Mouse (Mus musculus) layer of hippocampus, adult 2 months (tissue): ENCODE measurements around the gene Tmem117. TPM values are rescaled to one million over a fixed set of nuclear protein-coding genes. Genes with fewer than 3 reads are reported as not detected.

ENCODE experiments used
- DNase-seq, 2 experiments: peaks; one replicate each; pipeline ENCODE4 v3.0.0; 2022; ENCODE audit warnings: low spot score in 2 of 2
- H3K27ac ChIP-seq: fragments of 200-600 bp; 2 replicates; pipeline ENCODE4 v1.8.1; 2022
- H3K4me3 ChIP-seq: fragments of 200-600 bp; 2 replicates; pipeline ENCODE4 v1.8.1; 2022; ENCODE audit warnings: mild to moderate bottlenecking
- CTCF ChIP-seq: fragments of 200-600 bp; conservative IDR thresholded peaks from 2 replicates; pipeline ENCODE4 v1.8.1; 2022; ENCODE audit warnings: antibody characterized with exemption, mild to moderate bottlenecking, moderate library complexity
- total RNA-seq, 2 experiments: library from RNA; stranded (reverse); gene quantifications; 2 replicates each; pipeline ENCODE4 v1.2.3; 2021

Tmem117 gene
- total RNA-seq, 2 experiments from 2014 or later = 8.9 to 9.1 TPM

- Histone ChIP-seq H3K4me3 (no peak overlapping the region), H3K27ac (no peak overlapping the region)
- TF ChIP-seq CTCF = no peak
- no peak for DNase-seq
These were observed 60.3 kb downstream of the Tmem117 start for GRCm38 (mm10) chr15:94689195-94689883.

- no peak overlapping the region for H3K27ac ChIP-seq
- peak; percentile 67 for TF ChIP-seq CTCF
- H3K4me3 ChIP-seq = no peak overlapping the region
- no peak for DNase-seq
These were observed 60.8 kb downstream of the Tmem117 start for GRCm38 (mm10) chr15:94689884-94690231.

GRCm38 (mm10) chr15:94722759-94723158, 93.7 kb downstream of the Tmem117 start:
- TF ChIP-seq CTCF = peak; percentile 86

GRCm38 (mm10) chr15:94732104-94732503, 103.1 kb downstream of the Tmem117 start:
- Histone ChIP-seq H3K27ac (peak overlapping the region; percentile 71), H3K4me3 (no peak overlapping the region)
- no peak for TF ChIP-seq CTCF
- peak; percentile 16 to 69 for DNase-seq

More at GRCm38 (mm10) chr15:94722759-94723158, 93.7 kb downstream of the Tmem117 start:
- DNase-seq = peak; percentile 72 to 83
- Histone ChIP-seq H3K4me3 (no peak overlapping the region), H3K27ac (no peak overlapping the region)

GRCm38 (mm10) chr15:94769227-94769626, 140.2 kb downstream of the Tmem117 start:
- DNase-seq = peak; percentile 29 to 37
- peak; percentile 83 for TF ChIP-seq CTCF
- no peak overlapping the region for H3K4me3 ChIP-seq
- H3K27ac ChIP-seq = peak overlapping the region; percentile 46; the same call in 1 of the 2 replicates

- Histone ChIP-seq H3K27ac (peak overlapping the region; percentile 79), H3K4me3 (peak overlapping the region; percentile 11; the same call in 1 of the 2 replicates)
- TF ChIP-seq CTCF = no peak
- peak in 1 of 2 experiments; percentile 14 for DNase-seq
These were observed 142.0 kb downstream of the Tmem117 start for GRCm38 (mm10) chr15:94770832-94771578.

GRCm38 (mm10) chr15:94771691-94772090, 142.7 kb downstream of the Tmem117 start:
- TF ChIP-seq CTCF = no peak
- Histone ChIP-seq H3K27ac (peak overlapping the region; percentile 61), H3K4me3 (peak overlapping the region; percentile 11; the same call in 1 of the 2 replicates)
- DNase-seq = no peak

GRCm38 (mm10) chr15:94776119-94777069, 147.4 kb downstream of the Tmem117 start:
- TF ChIP-seq CTCF = no peak
- Histone ChIP-seq H3K27ac (peak overlapping the region; percentile 59; the same call in 1 of the 2 replicates), H3K4me3 (no peak overlapping the region)
- no peak for DNase-seq

- DNase-seq = peak; percentile 18 to 32
- TF ChIP-seq CTCF = no peak
- peak overlapping the region; percentile 64 for H3K27ac ChIP-seq
These were observed 152.5 kb downstream of the Tmem117 start for GRCm38 (mm10) chr15:94781556-94781955.

GRCm38 (mm10) chr15:94793455-94793854, 164.4 kb downstream of the Tmem117 start:
- no peak for TF ChIP-seq CTCF
- no peak for DNase-seq
- no peak overlapping the region for H3K27ac ChIP-seq
- H3K4me3 ChIP-seq = no peak overlapping the region

More at GRCm38 (mm10) chr15:94781556-94781955, 152.5 kb downstream of the Tmem117 start:
- no peak overlapping the region for H3K4me3 ChIP-seq

GRCm38 (mm10) chr15:94795484-94795883, 166.5 kb downstream of the Tmem117 start:
- Histone ChIP-seq H3K4me3 (no peak overlapping the region), H3K27ac (no peak overlapping the region)
- no peak for TF ChIP-seq CTCF
- no peak for DNase-seq

- Histone ChIP-seq H3K27ac (no peak overlapping the region), H3K4me3 (no peak overlapping the region)
- no peak for TF ChIP-seq CTCF
- DNase-seq = no peak
These were observed 169.2 kb downstream of the Tmem117 start for GRCm38 (mm10) chr15:94798236-94798635.
